Mouse (Mus musculus): ENCODE measurements around the gene Dnah7b.
"Not testable (repeated sequence)": the region's sequence is repeated elsewhere in the genome, so short reads cannot be mapped to it uniquely, and the experiment has no call there.

The Dnah7b gene

GRCm38 (mm10) chr1:46066015-46066414 is at the start of gene Dnah7b:
TSS of gene Dnah7b (plus strand) at chr1:46066315.
- in situ Hi-C loops (cut with MboI, MseI): no loop called here

GRCm38 (mm10) chr1:46018382-46018977 is 47.6 kb upstream of the Dnah7b start:
- in situ Hi-C loops (cut with MboI, MseI): loop anchor here (10.0 kb wide), 1 partner anchor 184 kb away; no protein-coding TSS in a partner anchor

GRCm38 (mm10) chr1:46022262-46022661 is 43.9 kb upstream of the Dnah7b start:
- in situ Hi-C loops (cut with MboI, MseI): no loop called here

- in situ Hi-C loops (cut with MboI, MseI): no loop called here
Observed at GRCm38 (mm10) chr1:46031993-46032555, 34.0 kb upstream of the Dnah7b start.

GRCm38 (mm10) chr1:46048188-46048587 is 17.9 kb upstream of the Dnah7b start:
- in situ Hi-C loops (cut with MboI, MseI): loop anchor here (10.0 kb wide), 1 partner anchor 1483 kb away; no protein-coding TSS in a partner anchor

- in situ Hi-C loops (cut with MboI, MseI): no loop called here
Observed at GRCm38 (mm10) chr1:46066484-46067251, 553 bp downstream of the Dnah7b start.

GRCm38 (mm10) chr1:46068787-46069186 is 2.7 kb downstream of the Dnah7b start:
- in situ Hi-C loops (cut with MboI, MseI): not testable (repeated sequence)

GRCm38 (mm10) chr1:46077891-46078290 is 11.8 kb downstream of the Dnah7b start:
- in situ Hi-C loops (cut with MboI, MseI): no loop called here

- in situ Hi-C loops (cut with MboI, MseI): no loop called here
Observed at GRCm38 (mm10) chr1:46100484-46100883, 34.4 kb downstream of the Dnah7b start.

GRCm38 (mm10) chr1:46112606-46113005 is 46.5 kb downstream of the Dnah7b start:
- in situ Hi-C loops (cut with MboI, MseI): loop anchor here (5.0 kb wide), 1 partner anchor 80 kb away; no protein-coding TSS in a partner anchor

GRCm38 (mm10) chr1:46117179-46117578 is 51.1 kb downstream of the Dnah7b start:
- in situ Hi-C loops (cut with MboI, MseI): not testable (repeated sequence)

GRCm38 (mm10) chr1:46128058-46128457 is 61.9 kb downstream of the Dnah7b start:
- in situ Hi-C loops (cut with MboI, MseI): loop anchor here (5.0 to 25.0 kb wide), 2 partner anchors 394 to 884 kb away; no protein-coding TSS in a partner anchor

GRCm38 (mm10) chr1:46196835-46197234 is 130.7 kb downstream of the Dnah7b start:
- in situ Hi-C loops (cut with MboI, MseI): not testable (repeated sequence)

- in situ Hi-C loops (cut with MboI, MseI): not testable (repeated sequence)
Observed at GRCm38 (mm10) chr1:46201169-46201568, 135.1 kb downstream of the Dnah7b start.

- in situ Hi-C loops (cut with MboI, MseI): loop anchor here (5.0 kb wide), 1 partner anchor 427 kb away; no protein-coding TSS in a partner anchor
Observed at GRCm38 (mm10) chr1:46210014-46210588, 144.0 kb downstream of the Dnah7b start.

- in situ Hi-C loops (cut with MboI, MseI): not testable (repeated sequence)
Observed at GRCm38 (mm10) chr1:46222704-46223103, 156.6 kb downstream of the Dnah7b start.

GRCm38 (mm10) chr1:46226136-46226535 is 160.0 kb downstream of the Dnah7b start:
- in situ Hi-C loops (cut with MboI, MseI): not testable (repeated sequence)

GRCm38 (mm10) chr1:46268841-46269240 is 202.7 kb downstream of the Dnah7b start:
- in situ Hi-C loops (cut with MboI, MseI): not testable (repeated sequence)

- in situ Hi-C loops (cut with MboI, MseI): no loop called here
Observed at GRCm38 (mm10) chr1:46271927-46272326, 205.8 kb downstream of the Dnah7b start.

- in situ Hi-C loops (cut with MboI, MseI): not testable (repeated sequence)
Observed at GRCm38 (mm10) chr1:46278057-46278910, 212.2 kb downstream of the Dnah7b start.
